Mouse (Mus musculus) bone marrow, adult 2 months (tissue): ENCODE measurements around the gene Rbm4.

Experiments used
- CTCF ChIP-seq: fragments of 200-500 bp; IDR thresholded peaks from 2 replicates; pipeline ENCODE4 v1.5.1; 2011; ENCODE audit warnings: low read length, control low read depth; ENCODE audit not compliant: control insufficient read depth, insufficient read depth
- POLR2A ChIP-seq: fragments of 200-500 bp; IDR thresholded peaks from 2 replicates; pipeline ENCODE4 v1.6.1; 2011; ENCODE audit warnings: low read depth, mild to moderate bottlenecking, control low read depth, low read length, borderline replicate concordance; ENCODE audit not compliant: control insufficient read depth

GRCm38 (mm10) chr19:4829156-4829555 lies 35.5 kb upstream of the Rbm4 start:
- TF ChIP-seq CTCF = no peak
- TF ChIP-seq POLR2A = no peak
